Mouse (Mus musculus): ENCODE results near the gene Brpf3. TPM values are rescaled to one million over a fixed set of nuclear protein-coding genes. Genes with fewer than 3 reads are reported as not detected.
A peak's percentile ranks its signal among the peaks of the same experiment; 100 is the strongest.

Brpf3 gene
- total and polyA plus RNA-seq, 2 experiments from 2014 or later: 2.7 to 27.8 TPM

GRCm38 (mm10) chr17:28850511-28850910 lies 49.6 kb downstream of the Brpf3 start:
- Histone ChIP-seq H3K27ac (ENCODE audit: low read depth) (no peak overlapping the region), H3K4me1 (ENCODE audit: control insufficient read depth, insufficient read depth) (no peaks in the 10 kb centered on the region), H3K9me3 (replicated peaks; ENCODE audit: control insufficient read depth, low read length) (no peaks in the 10 kb centered on the region), H3K4me3 (ENCODE audit: low read depth, low read length) (no peak overlapping the region), H3K27me3 (ENCODE audit: control insufficient read depth, insufficient read depth, low read length) (no peaks in the 10 kb centered on the region), H3K36me3 (replicated peaks; ENCODE audit: control insufficient read depth, insufficient read depth, low read length) (no peaks in the 10 kb centered on the region), H3K4me2 (ENCODE audit: low read depth, low read length) (no peak overlapping the region), H3K9ac (replicated peaks; ENCODE audit: low read depth, low read length) (no peak overlapping the region)
- no peak for TF ChIP-seq CTCF (IDR thresholded peaks at IDR 0.05; ENCODE audit: low read depth)
- no peak for TF ChIP-seq EP300 (IDR thresholded peaks at IDR 0.05; ENCODE audit: low read depth)
- no peak for ATAC-seq (ENCODE audit: insufficient read depth, low read depth)
- WGBS: 91% methylated on average over 5 of the region's 5 CpGs
- DNase-seq (ENCODE audit: low spot score): no peak

GRCm38 (mm10) chr17:28854377-28854776 lies 53.5 kb downstream of the Brpf3 start:
- Histone ChIP-seq H3K4me2 (ENCODE audit: low read depth, low read length) (no peak overlapping the region), H3K9ac (replicated peaks; ENCODE audit: low read depth, low read length) (no peak overlapping the region), H3K4me1 (ENCODE audit: control insufficient read depth, insufficient read depth) (no peaks in the 10 kb centered on the region), H3K27me3 (ENCODE audit: control insufficient read depth, insufficient read depth, low read length) (no peaks in the 10 kb centered on the region), H3K9me3 (replicated peaks; ENCODE audit: control insufficient read depth, low read length) (0 out of 2 replicates have a peak, but pooled peaks cover 2% of the 10 kb centered on the region), H3K27ac (ENCODE audit: low read depth) (no peak overlapping the region), H3K36me3 (replicated peaks; ENCODE audit: control insufficient read depth, insufficient read depth, low read length) (no peaks in the 10 kb centered on the region), H3K4me3 (ENCODE audit: low read depth, low read length) (no peak overlapping the region)
- ATAC-seq (ENCODE audit: insufficient read depth, low read depth): no peak
- no peak for DNase-seq (ENCODE audit: low spot score)
- TF ChIP-seq CTCF (IDR thresholded peaks at IDR 0.05; ENCODE audit: low read depth) (no peak), EP300 (IDR thresholded peaks at IDR 0.05; ENCODE audit: low read depth) (no peak)
- WGBS: 78% methylated on average over 7 of the region's 7 CpGs

GRCm38 (mm10) chr17:28855166-28855885 lies 54.4 kb downstream of the Brpf3 start:
- Histone ChIP-seq H3K27me3 (ENCODE audit: control insufficient read depth, insufficient read depth, low read length) (no peaks in the 10 kb centered on the region), H3K4me1 (ENCODE audit: control insufficient read depth, insufficient read depth) (no peaks in the 10 kb centered on the region), H3K4me3 (ENCODE audit: low read depth, low read length) (no peak overlapping the region), H3K36me3 (replicated peaks; ENCODE audit: control insufficient read depth, insufficient read depth, low read length) (no peaks in the 10 kb centered on the region), H3K9me3 (replicated peaks; ENCODE audit: control insufficient read depth, low read length) (0 out of 2 replicates have a peak, but pooled peaks cover 2% of the 10 kb centered on the region), H3K9ac (replicated peaks; ENCODE audit: low read depth, low read length) (no peak overlapping the region), H3K27ac (ENCODE audit: low read depth) (no peak overlapping the region), H3K4me2 (ENCODE audit: low read depth, low read length) (no peak overlapping the region)
- WGBS: 63% methylated on average over 9 of the region's 9 CpGs
- no peak for ATAC-seq (ENCODE audit: insufficient read depth, low read depth)
- TF ChIP-seq CTCF (IDR thresholded peaks at IDR 0.05; ENCODE audit: low read depth) (peak; percentile 29), EP300 (IDR thresholded peaks at IDR 0.05; ENCODE audit: low read depth) (no peak)
- no peak for DNase-seq (ENCODE audit: low spot score)

- H3K4me1 ChIP-seq (ENCODE audit: control insufficient read depth, insufficient read depth): no peaks in the 10 kb centered on the region
- no peak for DNase-seq (ENCODE audit: low spot score)
- H3K9ac ChIP-seq (replicated peaks; ENCODE audit: low read depth, low read length): no peak overlapping the region
- WGBS: 59% methylated on average over 3 of the region's 3 CpGs
- H3K27ac ChIP-seq (ENCODE audit: low read depth): no peak overlapping the region
- H3K4me2 ChIP-seq (ENCODE audit: low read depth, low read length): no peak overlapping the region
- ATAC-seq (ENCODE audit: insufficient read depth, low read depth): no peak
- no peaks in the 10 kb centered on the region for H3K36me3 ChIP-seq (replicated peaks; ENCODE audit: control insufficient read depth, insufficient read depth, low read length)
- TF ChIP-seq CTCF (IDR thresholded peaks at IDR 0.05; ENCODE audit: low read depth) (no peak), EP300 (IDR thresholded peaks at IDR 0.05; ENCODE audit: low read depth) (no peak)
- H3K27me3 ChIP-seq (ENCODE audit: control insufficient read depth, insufficient read depth, low read length): no peaks in the 10 kb centered on the region
- 0 out of 2 replicates have a peak, but pooled peaks cover 2% of the 10 kb centered on the region for H3K9me3 ChIP-seq (replicated peaks; ENCODE audit: control insufficient read depth, low read length)
- no peak overlapping the region for H3K4me3 ChIP-seq (ENCODE audit: low read depth, low read length)
These were observed 55.1 kb downstream of the Brpf3 start for GRCm38 (mm10) chr17:28856030-28856429.

- Histone ChIP-seq H3K9me3 (replicated peaks; ENCODE audit: control insufficient read depth, low read length) (0 out of 2 replicates have a peak, but pooled peaks cover 2% of the 10 kb centered on the region), H3K4me3 (ENCODE audit: low read depth, low read length) (no peak within 1 kb of the TSS), H3K9ac (replicated peaks; ENCODE audit: low read depth, low read length) (no peak within 1 kb of the TSS), H3K27me3 (ENCODE audit: control insufficient read depth, insufficient read depth, low read length) (no peaks in the 10 kb centered on the region), H3K27ac (ENCODE audit: low read depth) (no peak within 1 kb of the TSS), H3K4me2 (ENCODE audit: low read depth, low read length) (no peak within 1 kb of the TSS), H3K4me1 (ENCODE audit: control insufficient read depth, insufficient read depth) (no peaks in the 10 kb centered on the region), H3K36me3 (replicated peaks; ENCODE audit: control insufficient read depth, insufficient read depth, low read length) (no peaks in the 10 kb centered on the region)
- TF ChIP-seq EP300 (IDR thresholded peaks at IDR 0.05; ENCODE audit: low read depth) (no peak), CTCF (IDR thresholded peaks at IDR 0.05; ENCODE audit: low read depth) (no peak)
- no peak for ATAC-seq (ENCODE audit: insufficient read depth, low read depth)
- WGBS: 37% methylated on average over 12 of the region's 12 CpGs
- DNase-seq (ENCODE audit: low spot score): no peak
These were observed 57.3 kb downstream of the Brpf3 start, which contains the start of gene Pnpla1 for GRCm38 (mm10) chr17:28858205-28858604. Gene Pnpla1, plus strand, starts transcription at chr17:28858411.

All from heart, postnatal 0 days (tissue).